Mouse (Mus musculus) embryonic facial prominence, embryonic 12.5 days (tissue): ENCODE data around the gene Ctag2. TPM values are rescaled to one million over a fixed set of nuclear protein-coding genes. Genes with fewer than 3 reads are reported as not detected.

Experiments used
- ATAC-seq: fragments of 200-750 bp; cut with Nextera tagmentation; 2 replicates; pipeline ENCODE4 v1.8.0; 2017; ENCODE audit not compliant: insufficient number of reproducible peaks, insufficient read depth, low FRiP score, low TSS enrichment
- H3K27ac ChIP-seq: fragments of 300-500 bp; sonication (generic); 2 replicates; pipeline ENCODE4 v1.5.1; 2016; ENCODE audit warnings: mild to moderate bottlenecking
- H3K27me3 ChIP-seq: fragments of 300-500 bp; sonication (generic); 2 replicates; pipeline ENCODE4 v1.6.1; 2016; ENCODE audit warnings: mild to moderate bottlenecking, moderate library complexity
- H3K36me3 ChIP-seq: fragments of 300-500 bp; sonication (generic); 2 replicates; pipeline ENCODE4 v1.6.1; 2016; ENCODE audit warnings: mild to moderate bottlenecking
- H3K4me1 ChIP-seq: fragments of 300-500 bp; sonication (generic); 2 replicates; pipeline ENCODE4 v1.6.1; 2016
- H3K4me2 ChIP-seq: fragments of 300-500 bp; sonication (generic); replicated peaks from 2 replicates; pipeline ENCODE4 v1.6.1; 2016; ENCODE audit warnings: mild to moderate bottlenecking, moderate library complexity
- H3K4me3 ChIP-seq: fragments of 300-500 bp; sonication (generic); 2 replicates; pipeline ENCODE4 v1.5.1; 2016; ENCODE audit warnings: mild to moderate bottlenecking
- H3K9ac ChIP-seq: fragments of 300-500 bp; sonication (generic); 2 replicates; pipeline ENCODE4 v1.6.1; 2016; ENCODE audit warnings: mild to moderate bottlenecking, moderate library complexity
- H3K9me3 ChIP-seq: fragments of 300-500 bp; sonication (generic); 2 replicates; pipeline ENCODE4 v1.6.1; 2016; ENCODE audit warnings: mild to moderate bottlenecking, moderate library complexity
- WGBS: fragments of 180-500 bp; shearing (Covaris S2); methylation state at CpG from one replicate; pipeline ENCODE4 v1.1.7; 2016; 5-methylcytosine and 5-hydroxymethylcytosine counted together
- polyA plus RNA-seq: library from polyadenylated mRNA; unstranded; fragments of >200 nt; fragmentation: Nextera tagmentation; extraction: Ambion mirVana; gene quantifications from 2 replicates; pipeline ENCODE4 v1.2.1, GENCODE M21; 2016

Ctag2 gene
- not detected in 2 replicates for polyA plus RNA-seq

GRCm38 (mm10) chrX:65047344-65047743, at the start of gene Ctag2:
Ctag2 (plus strand) TSS chrX:65047644.
- Histone ChIP-seq H3K9me3 (no peaks in the 10 kb centered on the region), H3K9ac (no peak within 1 kb of the TSS), H3K27ac (no peak within 1 kb of the TSS), H3K4me2 (no peak within 1 kb of the TSS), H3K36me3 (no peaks in the 10 kb centered on the region), H3K4me1 (no peaks in the 10 kb centered on the region), H3K27me3 (no peaks in the 10 kb centered on the region), H3K4me3 (no peak within 1 kb of the TSS)
- 89% methylated on average over 7 of the region's 7 CpGs for WGBS
- no peak for ATAC-seq
